Mouse (Mus musculus) hindbrain, embryonic 11.5 days (tissue): ENCODE results near the gene Rabggtb. TPM values are rescaled to one million over a fixed set of nuclear protein-coding genes. Genes with fewer than 3 reads are reported as not detected.
A peak's percentile ranks its signal among the peaks of the same experiment; 100 is the strongest.

Experiments used
- ATAC-seq: fragments of 200-750 bp; cut with Nextera tagmentation; 2 replicates; pipeline ENCODE4 v1.8.0; 2017; ENCODE audit warnings: mild to moderate bottlenecking, moderate TSS enrichment, moderate library complexity; ENCODE audit not compliant: low FRiP score
- DNase-seq: peaks from one replicate; pipeline ENCODE4 v3.0.0-alpha.2; 2015; ENCODE audit warnings: low spot score
- H3K27ac ChIP-seq: fragments of 300-500 bp; sonication (generic); 2 replicates; pipeline ENCODE4 v1.5.1; 2014; ENCODE audit warnings: mild to moderate bottlenecking, low read depth, low read length
- H3K27me3 ChIP-seq: fragments of 300-500 bp; sonication (generic); 2 replicates; pipeline ENCODE4 v1.6.1; 2014; ENCODE audit warnings: mild to moderate bottlenecking, low read length, moderate library complexity, mixed read lengths; ENCODE audit not compliant: control insufficient read depth, insufficient read depth
- H3K36me3 ChIP-seq: fragments of 300-500 bp; sonication (generic); 2 replicates; pipeline ENCODE4 v1.6.1; 2014; ENCODE audit warnings: mild to moderate bottlenecking, low read length, moderate library complexity, mixed read lengths; ENCODE audit not compliant: control insufficient read depth, insufficient read depth
- H3K4me1 ChIP-seq: fragments of 300-500 bp; sonication (generic); replicated peaks from 2 replicates; pipeline ENCODE4 v1.6.1; 2014; ENCODE audit warnings: low read length, mixed read lengths; ENCODE audit not compliant: control insufficient read depth, insufficient read depth
- H3K4me2 ChIP-seq: fragments of 300-500 bp; sonication (generic); replicated peaks from 2 replicates; pipeline ENCODE4 v1.6.1; 2014; ENCODE audit warnings: mild to moderate bottlenecking, low read depth, low read length
- H3K4me3 ChIP-seq: fragments of 300-500 bp; sonication (generic); 2 replicates; pipeline ENCODE4 v1.5.1; 2014; ENCODE audit warnings: low read depth, low read length
- H3K9ac ChIP-seq: fragments of 300-500 bp; sonication (generic); 2 replicates; pipeline ENCODE4 v1.6.1; 2014; ENCODE audit warnings: low read depth, low read length
- H3K9me3 ChIP-seq: fragments of 300-500 bp; sonication (generic); 2 replicates; pipeline ENCODE4 v1.6.1; 2016; ENCODE audit warnings: low read length; ENCODE audit not compliant: control insufficient read depth
- WGBS: fragments of 180-500 bp; shearing (Covaris S2); extraction: QIAGEN DNeasy Blood & Tissue Kit; methylation state at CpG from one replicate; pipeline ENCODE4 v1.1.7; 2014; 5-methylcytosine and 5-hydroxymethylcytosine counted together
- polyA plus RNA-seq: library from polyadenylated mRNA; unstranded; fragments of >200 nt; fragmentation: Nextera tagmentation; extraction: Ambion mirVana; gene quantifications from 2 replicates; pipeline ENCODE4 v1.2.1, GENCODE M21; 2014

Rabggtb gene
- polyA plus RNA-seq, 1 experiment from 2014 or later, result 41.8 TPM

GRCm38 (mm10) chr3:153910489-153910888, 2.3 kb downstream of the Rabggtb start:
- 84% methylated on average over 7 of the region's 7 CpGs for WGBS
- Histone ChIP-seq H3K27ac (no peak overlapping the region), H3K4me1 (peaks cover 9% of the 10 kb centered on the region; the same call in 1 of the 2 replicates), H3K9ac (no peak overlapping the region), H3K27me3 (no peaks in the 10 kb centered on the region), H3K36me3 (peaks cover 17% of the 10 kb centered on the region), H3K4me3 (no peak overlapping the region), H3K4me2 (no peak overlapping the region), H3K9me3 (no peaks in the 10 kb centered on the region)
- DNase-seq (no peak), ATAC-seq (no peak)

DNA sequence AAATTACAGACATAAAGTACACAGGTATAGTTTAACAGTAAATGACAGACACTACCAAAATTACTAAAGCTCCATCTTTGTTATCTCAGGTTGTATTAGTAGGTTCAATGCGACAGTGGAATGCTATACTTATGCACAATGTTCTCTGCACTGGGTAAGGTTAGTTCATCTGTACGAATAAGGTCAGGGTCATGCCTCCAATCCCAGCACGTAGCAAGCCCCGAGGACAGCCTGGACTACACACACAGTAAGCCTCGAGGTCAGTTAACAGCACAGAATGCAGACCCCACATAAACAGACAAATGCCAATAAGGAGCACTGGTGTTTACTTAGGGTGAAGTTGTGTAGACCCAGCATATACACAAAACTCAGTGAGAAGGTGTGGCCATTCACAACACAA, 3.9 kb downstream of the Rabggtb start:
- Histone ChIP-seq H3K4me3 (no peak overlapping the region), H3K4me2 (no peak overlapping the region), H3K27me3 (no peaks in the 10 kb centered on the region), H3K9me3 (no peaks in the 10 kb centered on the region), H3K27ac (no peak overlapping the region), H3K9ac (no peak overlapping the region), H3K4me1 (peaks cover 9% of the 10 kb centered on the region; the same call in 1 of the 2 replicates), H3K36me3 (peaks cover 19% of the 10 kb centered on the region)
- WGBS, result 83% methylated on average over 5 of the region's 5 CpGs
- DNase-seq, result no peak
- ATAC-seq, result no peak

DNA sequence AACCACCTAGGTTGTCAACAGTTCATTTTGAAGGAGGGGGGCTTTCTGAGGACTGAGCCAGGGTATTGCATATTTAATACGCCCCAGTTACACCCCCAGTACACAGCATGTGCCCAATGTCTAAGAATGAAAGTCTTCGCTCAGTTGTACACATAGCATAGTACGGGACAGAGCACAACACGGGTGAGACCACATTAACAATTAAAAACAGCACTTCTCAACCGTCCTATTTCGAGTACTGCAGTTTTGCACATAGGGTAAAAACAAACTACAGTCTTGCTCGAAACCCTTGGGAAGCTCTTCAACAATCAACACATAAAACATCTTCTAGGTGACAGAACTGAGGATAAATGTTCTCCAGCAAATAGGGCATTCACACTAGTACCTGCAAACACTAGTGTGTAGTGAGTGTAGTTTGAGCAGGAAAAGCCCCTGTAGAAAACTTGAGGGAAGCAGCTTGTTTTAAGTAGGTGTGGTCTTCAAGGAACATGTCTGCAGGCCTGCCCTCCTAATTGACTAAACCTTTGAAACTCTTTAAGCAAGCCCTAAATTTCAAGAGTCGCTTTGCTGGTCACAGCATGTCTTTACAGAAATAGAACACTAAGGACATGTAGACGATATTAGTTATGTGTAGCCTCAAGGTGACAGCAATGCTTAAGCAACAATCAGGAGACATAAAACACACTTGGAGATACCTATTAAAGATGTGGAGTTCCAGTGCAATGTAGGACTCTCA, 6.5 kb downstream of the Rabggtb start, which contains the start of gene Msh4:
TSS of gene Msh4 (minus strand) at position 3 of the 736 bp plus-strand sequence.
- Histone ChIP-seq H3K27ac (no peak within 1 kb of the TSS), H3K4me3 (no peak within 1 kb of the TSS), H3K27me3 (no peaks in the 10 kb centered on the region), H3K36me3 (peaks cover 19% of the 10 kb centered on the region), H3K9ac (no peak within 1 kb of the TSS), H3K4me2 (no peak within 1 kb of the TSS), H3K9me3 (no peaks in the 10 kb centered on the region), H3K4me1 (peaks cover 7% of the 10 kb centered on the region; the same call in 1 of the 2 replicates)
- WGBS, result 86% methylated on average over 9 of the region's 9 CpGs
- ATAC-seq (peak; percentile 25; the same call in 1 of the 2 replicates), DNase-seq (no peak)

GRCm38 (mm10) chr3:153905251-153906135, 7.3 kb downstream of the Rabggtb start:
- DNase-seq, result no peak
- Histone ChIP-seq H3K36me3 (peaks cover 15% of the 10 kb centered on the region), H3K9ac (no peak overlapping the region)

GRCm38 (mm10) chr3:153904586-153904985, 8.2 kb downstream of the Rabggtb start:
- Histone ChIP-seq H3K4me1 (no peaks in the 10 kb centered on the region), H3K9me3 (no peaks in the 10 kb centered on the region), H3K9ac (no peak overlapping the region), H3K27ac (no peak overlapping the region), H3K4me2 (no peak overlapping the region), H3K4me3 (no peak overlapping the region), H3K27me3 (no peaks in the 10 kb centered on the region), H3K36me3 (peaks cover 8% of the 10 kb centered on the region)
- DNase-seq, result peak; percentile 58
- 68% methylated on average over 6 of the region's 6 CpGs for WGBS
- peak; percentile 56; the same call in 1 of the 2 replicates for ATAC-seq

More at GRCm38 (mm10) chr3:153905251-153906135, 7.3 kb downstream of the Rabggtb start:
- 90% methylated on average over 49 of the region's 49 CpGs for WGBS
- Histone ChIP-seq H3K4me1 (peaks cover 2% of the 10 kb centered on the region; the same call in 1 of the 2 replicates), H3K27ac (no peak overlapping the region), H3K9me3 (no peaks in the 10 kb centered on the region), H3K27me3 (no peaks in the 10 kb centered on the region), H3K4me2 (no peak overlapping the region), H3K4me3 (no peak overlapping the region)
- ATAC-seq, result peak; percentile 25; the same call in 1 of the 2 replicates

- no peaks in the 10 kb centered on the region for H3K9me3 ChIP-seq
- H3K4me2 ChIP-seq, result no peak overlapping the region
- H3K4me1 ChIP-seq, result no peaks in the 10 kb centered on the region
- WGBS, result 76% methylated on average over 3 of the region's 3 CpGs
- H3K36me3 ChIP-seq, result peaks cover 5% of the 10 kb centered on the region
- H3K4me3 ChIP-seq, result no peak overlapping the region
- H3K27me3 ChIP-seq, result no peaks in the 10 kb centered on the region
- DNase-seq (no peak), ATAC-seq (no peak)
- H3K27ac ChIP-seq, result no peak overlapping the region
- no peak overlapping the region for H3K9ac ChIP-seq
Observed at GRCm38 (mm10) chr3:153902595-153902994, 10.2 kb downstream of the Rabggtb start.

GRCm38 (mm10) chr3:153901904-153902303, 10.9 kb downstream of the Rabggtb start:
- H3K27ac ChIP-seq, result no peak overlapping the region
- no peaks in the 10 kb centered on the region for H3K4me1 ChIP-seq
- 87% methylated on average over 1 of the region's 1 CpGs for WGBS
- no peak overlapping the region for H3K9ac ChIP-seq
- H3K4me2 ChIP-seq, result no peak overlapping the region
- no peak for ATAC-seq
- no peak overlapping the region for H3K4me3 ChIP-seq
- peaks cover 5% of the 10 kb centered on the region for H3K36me3 ChIP-seq
- no peaks in the 10 kb centered on the region for H3K9me3 ChIP-seq
- DNase-seq, result no peak
- H3K27me3 ChIP-seq, result no peaks in the 10 kb centered on the region

- Histone ChIP-seq H3K4me2 (no peak overlapping the region), H3K4me1 (no peaks in the 10 kb centered on the region), H3K9me3 (no peaks in the 10 kb centered on the region), H3K36me3 (no peaks in the 10 kb centered on the region), H3K27me3 (no peaks in the 10 kb centered on the region), H3K27ac (no peak overlapping the region), H3K4me3 (no peak overlapping the region), H3K9ac (no peak overlapping the region)
- DNase-seq (no peak), ATAC-seq (no peak)
- WGBS, result 79% methylated on average over 6 of the region's 6 CpGs
Observed at GRCm38 (mm10) chr3:153897216-153897615, 15.6 kb downstream of the Rabggtb start.
